Mouse (Mus musculus): ENCODE measurements at regions not wholly inside any gene's neighbourhood (a gene's known extent, or its start where the extent isn't known, plus 50 kb on each side); places are given as distances from the start of the nearest gene placed in this dataset.

- no peak for ATAC-seq (ENCODE audit: insufficient number of reproducible peaks, low FRiP score, low TSS enrichment)
Observed at GRCm38 (mm10) chr9:46938628-46939027, 59.9 kb upstream of the Gm4791 start.

DNA sequence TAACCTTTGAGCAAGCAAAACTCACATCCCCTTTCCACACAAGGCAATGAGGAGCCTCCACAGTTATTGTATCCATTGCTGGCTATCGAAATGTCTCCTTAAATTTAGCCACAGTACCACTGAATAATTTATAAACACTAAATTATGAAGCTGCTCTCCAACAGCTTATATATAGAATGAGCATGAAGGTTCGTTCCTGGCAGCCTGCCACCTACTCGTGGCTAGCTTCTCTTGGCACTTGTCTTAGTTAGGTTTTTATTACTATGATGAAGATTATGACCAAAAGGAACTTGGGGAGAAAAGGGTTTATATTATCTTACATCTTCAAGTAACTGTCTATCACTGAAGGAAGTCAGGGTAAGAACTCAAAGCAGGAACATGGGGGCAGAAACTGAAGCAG, 72.9 kb upstream of the Gm4791 start:
- ATAC-seq (ENCODE audit: insufficient number of reproducible peaks, low FRiP score, low TSS enrichment): no peak

GRCm38 (mm10) chr9:46920081-46920480, 78.5 kb upstream of the Gm4791 start:
- ATAC-seq (ENCODE audit: insufficient number of reproducible peaks, low FRiP score, low TSS enrichment): no peak

DNA sequence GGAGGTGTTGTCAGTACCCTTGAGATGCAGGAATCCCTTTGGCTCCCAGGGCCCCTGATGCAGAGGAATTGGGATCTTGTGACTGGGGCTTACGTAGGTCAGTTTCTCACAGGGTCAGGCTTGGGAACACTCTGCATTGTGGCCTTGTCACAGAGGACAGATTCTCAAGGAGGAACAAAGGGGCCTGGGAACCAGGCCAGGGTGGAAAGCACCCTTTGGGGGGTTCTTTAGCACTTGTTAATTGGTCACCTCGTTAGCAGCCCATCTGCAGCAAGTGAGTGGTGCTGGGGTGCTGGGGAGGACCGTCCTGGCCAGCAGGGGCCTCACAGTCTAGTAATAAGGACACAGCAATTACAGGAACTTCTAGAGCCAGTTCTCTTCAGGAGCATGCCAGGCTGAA, 85.3 kb upstream of the Gm4791 start:
- no peak for ATAC-seq (ENCODE audit: insufficient number of reproducible peaks, low FRiP score, low TSS enrichment)

- ATAC-seq (ENCODE audit: insufficient number of reproducible peaks, low FRiP score, low TSS enrichment): no peak
Observed at GRCm38 (mm10) chr9:46909412-46910013, 89.0 kb upstream of the Gm4791 start.

- ATAC-seq (ENCODE audit: insufficient number of reproducible peaks, low FRiP score, low TSS enrichment): no peak
Observed at GRCm38 (mm10) chr9:46905081-46905480, 93.5 kb upstream of the Gm4791 start.

DNA sequence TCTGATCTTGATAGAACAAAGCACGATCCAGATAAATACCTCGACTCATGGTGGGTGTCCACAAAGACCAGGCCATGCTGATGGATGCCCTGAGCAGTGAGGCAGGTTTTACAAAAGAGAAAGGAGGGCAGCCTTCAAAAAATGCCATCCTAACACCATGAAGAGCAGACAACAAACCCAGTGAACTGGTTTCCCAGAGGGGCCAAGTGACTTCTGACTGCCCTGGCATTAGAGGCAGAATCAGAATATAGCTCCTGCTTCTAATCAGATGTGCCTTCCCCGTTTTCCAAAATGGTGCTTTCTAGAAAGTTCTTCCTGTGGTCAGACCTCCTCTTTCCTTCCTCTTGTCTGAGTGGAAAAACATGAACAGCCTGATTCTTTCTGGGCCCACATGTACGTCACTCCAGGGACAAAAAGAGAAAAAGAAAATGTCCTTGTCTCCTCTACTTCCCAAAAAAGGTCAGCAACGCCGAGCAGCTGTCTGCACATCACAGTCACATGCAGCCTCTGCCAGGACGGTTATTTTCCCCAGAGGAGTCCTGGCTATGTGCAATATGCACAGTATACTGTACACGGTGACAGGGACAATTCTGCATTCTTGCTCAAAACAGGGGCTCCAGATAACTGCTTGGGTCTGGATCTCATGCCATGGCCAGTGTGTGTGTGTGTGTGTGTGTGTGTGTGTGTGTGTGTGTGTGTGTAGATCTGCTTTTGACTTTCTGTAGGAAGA, 94.9 kb upstream of the Gm4791 start:
- no peak for ATAC-seq (ENCODE audit: insufficient number of reproducible peaks, low FRiP score, low TSS enrichment)

DNA sequence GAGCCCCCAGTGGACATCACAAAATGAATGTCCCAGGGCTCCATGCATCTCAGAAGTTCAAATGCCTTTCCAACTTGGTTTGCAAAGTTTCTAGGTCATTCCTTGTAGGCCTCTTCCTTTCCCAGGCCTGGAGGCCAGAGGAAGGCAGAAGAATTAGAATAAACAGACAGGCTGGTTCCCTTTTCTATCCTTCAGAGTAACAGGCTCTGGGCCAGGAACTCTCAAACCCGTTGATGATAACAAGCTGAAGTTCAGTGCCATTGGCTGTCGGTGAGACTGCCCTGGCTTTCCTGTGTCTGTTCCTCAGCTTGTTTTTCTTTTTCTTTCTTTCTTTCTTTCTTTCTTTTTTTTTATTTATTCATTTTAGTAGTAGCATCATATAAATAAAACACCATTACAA, 99.3 kb upstream of the Gm4791 start:
- ATAC-seq (ENCODE audit: insufficient number of reproducible peaks, low FRiP score, low TSS enrichment): no peak

DNA sequence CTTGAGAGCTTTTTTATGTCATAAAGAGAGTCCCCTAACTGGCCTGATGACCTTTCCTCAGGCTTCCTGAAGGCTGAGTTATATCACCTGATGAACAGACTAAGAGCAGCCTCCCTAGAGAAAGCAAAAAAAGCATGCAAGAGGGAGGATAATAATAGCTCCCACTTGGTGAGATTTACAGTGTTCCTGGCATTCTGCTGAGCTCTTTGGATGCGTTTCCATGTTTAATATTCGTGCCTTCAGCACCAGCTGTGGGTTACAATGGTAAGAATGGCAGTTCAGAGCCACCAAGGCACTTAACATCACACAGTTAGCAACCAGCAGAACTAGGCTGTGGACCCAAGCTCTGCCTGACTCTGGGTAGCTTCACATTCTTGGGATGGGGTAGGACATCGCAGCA, 100.4 kb upstream of the Gm4791 start:
- ATAC-seq (ENCODE audit: insufficient number of reproducible peaks, low FRiP score, low TSS enrichment): no peak

DNA sequence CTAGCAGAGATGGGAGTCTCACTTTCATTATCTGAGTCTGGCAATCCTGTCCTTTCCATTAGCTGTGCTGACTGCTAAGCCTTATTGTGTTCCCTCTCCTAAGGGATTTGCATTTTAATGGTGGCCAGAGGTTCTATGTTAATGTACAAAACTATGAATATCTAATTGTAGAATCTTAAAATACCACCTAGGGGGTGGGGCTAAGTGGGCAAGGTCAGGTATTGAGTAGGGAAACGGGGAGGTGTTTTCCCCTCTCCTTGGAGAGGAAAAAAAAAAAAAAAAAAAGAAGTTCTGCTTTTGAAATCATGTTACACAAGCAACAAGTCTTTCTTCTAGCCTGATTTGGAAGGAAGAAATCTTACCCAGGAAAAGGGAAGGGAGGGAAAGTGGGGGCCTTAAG, 106.7 kb upstream of the Gm4791 start:
- ATAC-seq (ENCODE audit: insufficient number of reproducible peaks, low FRiP score, low TSS enrichment): no peak

DNA sequence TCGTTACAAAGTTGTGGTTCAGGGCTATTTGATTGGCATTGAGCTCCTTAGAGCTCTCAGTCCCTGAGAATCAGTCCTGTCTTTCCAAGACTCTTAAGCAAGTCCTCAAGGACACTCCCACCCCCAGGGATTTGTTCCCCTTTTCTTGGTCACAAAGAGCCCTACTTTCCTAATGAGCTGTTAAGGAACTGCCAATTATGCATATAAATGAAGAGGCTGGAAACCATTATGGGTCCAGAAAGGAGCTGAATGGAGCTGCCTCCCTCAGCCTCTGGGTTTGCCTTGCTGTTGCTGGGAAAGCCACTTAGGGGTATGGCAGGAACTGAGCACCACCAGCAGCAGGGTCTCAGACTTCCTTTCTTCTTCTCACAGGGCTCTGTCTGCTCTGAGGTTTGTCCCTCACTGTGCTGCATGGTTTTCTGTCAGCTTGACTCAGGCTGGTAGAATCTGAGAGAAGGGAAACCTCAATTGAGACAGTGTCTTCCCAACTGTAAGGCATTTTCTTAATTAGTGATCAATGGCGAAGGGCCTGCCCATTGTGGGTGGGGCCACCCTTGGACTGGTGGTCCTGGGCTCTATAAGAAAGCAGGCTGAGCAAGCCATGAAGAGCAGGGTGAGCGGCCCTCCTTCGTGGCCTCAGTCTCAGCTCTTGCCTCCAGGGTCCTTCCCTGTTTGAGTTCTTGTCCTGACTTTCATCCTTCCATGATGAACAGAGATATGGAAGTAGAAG, 108.4 kb upstream of the Gm4791 start:
- ATAC-seq (ENCODE audit: insufficient number of reproducible peaks, low FRiP score, low TSS enrichment): no peak

DNA sequence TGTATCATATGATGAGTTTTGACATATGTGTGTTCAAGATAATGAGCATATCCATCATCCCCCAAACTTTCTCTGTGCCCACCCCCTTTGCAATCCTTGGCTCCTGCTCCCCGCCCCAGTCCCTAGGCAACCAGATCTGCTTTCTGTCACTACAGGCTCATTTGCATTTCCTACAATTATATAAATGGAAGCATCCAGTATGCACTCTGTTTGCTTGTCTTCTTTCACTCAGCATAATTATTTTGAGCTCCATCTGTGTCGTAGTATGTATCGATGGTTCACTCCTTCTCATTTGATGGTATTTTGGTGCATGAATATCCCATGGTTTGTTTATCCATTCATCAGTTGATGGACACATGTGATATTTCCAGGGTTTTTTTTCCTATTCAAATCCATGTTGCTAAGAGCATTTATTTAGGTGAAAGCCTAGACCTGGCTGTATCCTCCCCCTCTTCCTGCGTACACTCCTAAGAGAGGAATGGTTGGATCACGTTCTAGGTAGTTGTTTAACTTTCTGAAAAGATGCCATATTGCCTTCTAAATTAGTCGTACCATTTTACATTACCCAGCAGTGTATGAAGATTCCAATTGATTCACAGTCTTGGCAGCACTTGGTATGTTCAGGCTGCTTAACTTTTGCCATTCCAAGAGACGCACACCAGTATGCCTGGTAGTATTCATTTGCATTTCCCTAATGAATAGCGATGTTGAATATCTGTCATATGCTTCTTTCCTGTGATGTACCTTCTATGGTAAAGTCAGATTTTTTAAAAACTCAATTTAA, 127.1 kb upstream of the Gm4791 start:
- ATAC-seq (ENCODE audit: insufficient number of reproducible peaks, low FRiP score, low TSS enrichment): no peak

- no peak for ATAC-seq (ENCODE audit: insufficient number of reproducible peaks, low FRiP score, low TSS enrichment)
Observed at GRCm38 (mm10) chr9:46863934-46864333, 134.6 kb upstream of the Gm4791 start.

DNA sequence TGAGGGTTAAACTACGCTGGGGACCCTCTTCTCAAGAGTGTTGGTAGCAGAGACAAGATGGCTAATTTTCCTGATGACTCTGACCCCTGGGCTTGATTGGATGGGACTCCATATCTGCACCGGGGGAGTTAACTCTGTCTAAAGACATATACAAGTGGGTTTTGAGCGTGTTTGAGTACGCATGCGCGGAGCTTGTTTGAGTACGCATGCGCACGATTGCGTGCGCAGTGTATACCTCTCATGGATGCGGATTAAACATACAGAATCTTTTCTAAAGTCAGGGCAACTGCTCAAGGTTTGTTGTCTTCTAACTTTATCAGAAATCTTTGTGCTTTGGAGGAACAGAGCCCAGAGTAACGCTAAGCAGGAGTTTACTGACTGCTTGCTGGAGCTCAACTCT, 146.8 kb upstream of the Gm4791 start:
- no peak for ATAC-seq (ENCODE audit: insufficient number of reproducible peaks, low FRiP score, low TSS enrichment)

GRCm38 (mm10) chr9:46851336-46851735, 147.2 kb upstream of the Gm4791 start:
- ATAC-seq (ENCODE audit: insufficient number of reproducible peaks, low FRiP score, low TSS enrichment): no peak

DNA sequence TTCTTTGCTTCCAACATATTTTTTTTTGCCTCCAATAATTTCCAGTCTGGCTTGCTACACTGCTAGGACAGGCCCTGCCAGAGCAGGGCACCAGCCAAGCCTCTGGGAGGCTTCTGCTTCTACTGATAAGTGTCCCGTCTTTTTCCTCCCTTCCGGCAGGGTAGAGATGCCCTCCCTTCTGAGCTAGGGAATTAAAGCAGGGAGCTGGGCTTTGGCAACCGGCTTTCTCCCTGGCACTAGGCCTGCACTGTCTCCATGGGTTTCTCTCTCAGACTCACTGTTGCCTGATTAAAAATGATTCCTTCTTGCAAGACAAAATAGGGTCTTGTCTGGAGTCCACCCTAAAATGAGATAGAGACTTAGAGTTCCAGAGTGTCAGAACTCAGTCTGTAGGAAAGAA, 153.3 kb upstream of the Gm4791 start:
- no peak for ATAC-seq (ENCODE audit: insufficient number of reproducible peaks, low FRiP score, low TSS enrichment)

- ATAC-seq (ENCODE audit: insufficient number of reproducible peaks, low FRiP score, low TSS enrichment): no peak
Observed at GRCm38 (mm10) chr9:46843781-46844180, 154.8 kb upstream of the Gm4791 start.

GRCm38 (mm10) chr9:46841571-46841970, 157.0 kb upstream of the Gm4791 start:
- ATAC-seq (ENCODE audit: insufficient number of reproducible peaks, low FRiP score, low TSS enrichment): no peak

GRCm38 (mm10) chr9:46835261-46835660, 163.3 kb upstream of the Gm4791 start:
- ATAC-seq (ENCODE audit: insufficient number of reproducible peaks, low FRiP score, low TSS enrichment): peak; percentile 40; the same call in 1 of the 2 replicates

GRCm38 (mm10) chr9:46830746-46831560, 167.6 kb upstream of the Gm4791 start:
- no peak for ATAC-seq (ENCODE audit: insufficient number of reproducible peaks, low FRiP score, low TSS enrichment)
